Mouse (Mus musculus) gastrocnemius, postnatal 4 days (tissue): ENCODE measurements around the gene Etv3. TPM values are rescaled to one million over a fixed set of nuclear protein-coding genes. Genes with fewer than 3 reads are reported as not detected.

ENCODE experiments used
- DNase-seq, 2 experiments: peaks; one replicate each; pipeline ENCODE4 v3.0.0; 2021 to 2022; ENCODE audit warnings: low spot score in 2 of 2, mixed read lengths in 2 of 2
- total RNA-seq, 2 experiments: library from RNA; stranded (reverse); gene quantifications; 2 replicates each; pipeline ENCODE4 v1.2.3; 2021

Etv3 gene
- total RNA-seq, 2 experiments from 2014 or later = 14.3 to 15.3 TPM

DNA sequence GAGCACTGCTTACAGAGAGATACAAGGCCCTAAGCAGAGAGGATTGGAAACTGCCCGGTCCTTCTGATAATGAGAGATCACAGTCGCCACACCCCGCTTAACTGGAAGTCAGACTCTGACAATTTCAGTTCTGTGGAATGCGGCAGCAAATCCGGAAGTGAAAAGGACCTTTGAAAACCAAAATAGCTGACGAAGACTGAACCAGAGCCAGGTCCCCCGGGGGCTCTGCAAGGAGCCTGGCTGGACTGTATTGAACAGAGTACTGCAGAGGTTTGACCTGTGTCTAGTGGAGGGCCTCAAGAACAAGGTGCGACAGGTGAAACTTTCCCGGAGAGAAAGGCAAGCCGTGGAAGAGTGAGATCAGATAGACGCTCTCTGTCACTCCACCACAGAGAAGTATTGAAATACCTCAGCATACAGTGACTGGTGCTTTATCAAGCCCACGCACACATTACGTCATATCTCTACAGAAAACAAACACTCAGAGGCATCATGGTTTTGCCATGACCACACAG, 9.6 kb upstream of the Etv3 start:
- DNase-seq = no peak

- DNase-seq = no peak
Measured at GRCm38 (mm10) chr3:87518425-87518824, 6.8 kb upstream of the Etv3 start.

DNA sequence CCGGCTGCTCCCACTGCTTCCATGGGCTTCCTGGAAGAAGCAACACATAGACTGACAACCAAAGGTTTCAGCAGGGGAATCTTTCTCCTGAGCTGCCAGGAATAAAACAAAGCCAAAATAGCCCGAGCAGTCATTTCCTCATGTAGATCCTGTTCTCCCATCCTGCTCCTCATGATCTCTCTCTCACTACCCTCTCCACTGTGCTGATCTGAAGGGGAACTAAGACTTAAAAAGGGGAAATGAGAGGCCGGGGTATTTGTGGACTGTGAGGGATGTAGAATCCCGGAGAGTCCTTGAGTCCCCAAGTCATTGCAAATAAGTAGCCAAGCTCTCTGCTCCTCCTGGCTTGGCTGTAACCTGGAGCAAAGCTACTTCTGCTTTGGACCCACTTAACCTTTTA, 4.1 kb upstream of the Etv3 start:
- DNase-seq = no peak

GRCm38 (mm10) chr3:87521833-87522232, 3.4 kb upstream of the Etv3 start:
- no peak for DNase-seq

- DNase-seq = no peak
Measured at GRCm38 (mm10) chr3:87523701-87524100, 1.5 kb upstream of the Etv3 start.

DNA sequence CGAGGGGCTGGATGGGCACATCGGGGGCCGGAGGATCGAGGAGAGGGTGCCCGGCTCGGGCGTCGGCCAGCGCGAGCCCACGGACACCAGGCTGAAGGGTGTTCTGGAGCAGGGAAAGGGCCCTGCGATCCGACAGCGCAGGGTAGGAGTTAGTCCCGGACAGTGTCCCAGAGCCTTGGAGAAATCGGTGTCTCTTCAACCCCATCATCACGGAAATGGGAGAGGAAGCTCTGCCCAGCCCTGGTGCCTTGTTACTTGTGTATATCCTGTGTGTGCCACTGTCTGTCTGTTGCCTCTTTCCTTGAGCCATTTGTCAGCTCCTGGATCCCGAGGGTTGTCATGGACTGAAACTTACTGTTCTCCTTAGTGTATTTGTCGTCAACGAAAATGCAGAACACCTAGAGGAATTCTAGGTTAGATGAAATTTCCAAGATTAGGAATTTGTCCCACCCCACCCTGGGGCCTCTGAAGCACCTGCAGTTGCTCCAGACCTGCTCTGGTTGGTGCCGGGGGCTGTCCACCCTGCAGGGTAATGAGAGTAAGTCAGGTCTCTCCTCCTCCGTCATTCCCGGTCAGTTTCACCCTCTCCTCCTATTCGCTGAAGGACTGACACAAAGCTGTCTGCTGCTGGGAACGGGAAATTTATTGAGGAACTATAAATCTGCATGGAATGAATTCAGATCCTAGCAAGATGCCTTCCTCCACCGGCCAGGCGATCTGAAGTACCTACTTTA, 797 bp downstream of the Etv3 start:
- no peak for DNase-seq

- no peak for DNase-seq
Measured at GRCm38 (mm10) chr3:87527139-87527538, 1.9 kb downstream of the Etv3 start.

GRCm38 (mm10) chr3:87528021-87528420, 2.8 kb downstream of the Etv3 start:
- DNase-seq = no peak

DNA sequence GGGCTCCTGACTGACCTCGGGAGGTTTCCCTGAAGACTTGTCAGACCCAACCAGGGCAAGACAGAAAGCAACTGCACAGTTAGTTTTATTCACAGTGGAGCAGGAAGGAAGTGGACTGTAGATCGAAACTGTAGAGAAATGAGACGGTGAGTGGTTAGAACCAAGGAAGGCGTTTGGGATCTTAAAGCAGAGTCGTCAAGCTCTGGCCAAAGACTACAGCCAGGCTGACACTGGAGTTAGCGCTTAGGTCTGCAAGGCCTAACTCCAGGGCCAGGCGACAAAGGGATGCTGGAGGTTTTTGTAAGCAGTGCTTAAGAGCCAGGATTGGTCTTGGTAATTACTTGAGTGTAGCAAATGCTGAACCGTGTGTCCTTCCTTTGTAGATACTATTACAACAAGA, 3.6 kb downstream of the Etv3 start:
- no peak for DNase-seq

GRCm38 (mm10) chr3:87529568-87529967, 4.4 kb downstream of the Etv3 start:
- DNase-seq = no peak

- DNase-seq = no peak
Measured at GRCm38 (mm10) chr3:87530234-87530633, 5.0 kb downstream of the Etv3 start.

GRCm38 (mm10) chr3:87533667-87534378, 8.6 kb downstream of the Etv3 start:
- no peak for DNase-seq

GRCm38 (mm10) chr3:87538034-87538433, 12.8 kb downstream of the Etv3 start:
- DNase-seq = no peak

- DNase-seq = no peak
Measured at GRCm38 (mm10) chr3:87540028-87540675, 14.9 kb downstream of the Etv3 start.

DNA sequence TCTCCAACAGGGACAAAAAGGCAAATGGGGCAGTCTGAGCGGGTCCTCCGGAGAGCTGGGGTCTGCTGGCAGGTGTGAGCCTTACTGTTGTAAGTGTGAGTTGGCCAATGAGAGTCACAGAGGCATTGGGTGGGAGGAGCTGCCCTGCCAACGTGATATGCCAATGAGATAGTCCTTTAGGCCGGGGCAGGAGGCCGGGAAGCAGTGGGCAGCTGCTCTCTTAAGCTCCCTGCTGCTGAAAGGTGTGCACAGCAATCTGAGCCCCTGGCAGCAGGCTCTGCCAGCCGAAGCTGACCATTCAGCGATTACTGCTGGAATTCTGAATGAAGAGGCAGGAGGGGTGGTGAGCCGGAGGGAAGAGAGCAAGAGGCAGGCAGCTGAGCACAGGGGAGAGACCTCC, 15.5 kb downstream of the Etv3 start:
- no peak for DNase-seq

DNA sequence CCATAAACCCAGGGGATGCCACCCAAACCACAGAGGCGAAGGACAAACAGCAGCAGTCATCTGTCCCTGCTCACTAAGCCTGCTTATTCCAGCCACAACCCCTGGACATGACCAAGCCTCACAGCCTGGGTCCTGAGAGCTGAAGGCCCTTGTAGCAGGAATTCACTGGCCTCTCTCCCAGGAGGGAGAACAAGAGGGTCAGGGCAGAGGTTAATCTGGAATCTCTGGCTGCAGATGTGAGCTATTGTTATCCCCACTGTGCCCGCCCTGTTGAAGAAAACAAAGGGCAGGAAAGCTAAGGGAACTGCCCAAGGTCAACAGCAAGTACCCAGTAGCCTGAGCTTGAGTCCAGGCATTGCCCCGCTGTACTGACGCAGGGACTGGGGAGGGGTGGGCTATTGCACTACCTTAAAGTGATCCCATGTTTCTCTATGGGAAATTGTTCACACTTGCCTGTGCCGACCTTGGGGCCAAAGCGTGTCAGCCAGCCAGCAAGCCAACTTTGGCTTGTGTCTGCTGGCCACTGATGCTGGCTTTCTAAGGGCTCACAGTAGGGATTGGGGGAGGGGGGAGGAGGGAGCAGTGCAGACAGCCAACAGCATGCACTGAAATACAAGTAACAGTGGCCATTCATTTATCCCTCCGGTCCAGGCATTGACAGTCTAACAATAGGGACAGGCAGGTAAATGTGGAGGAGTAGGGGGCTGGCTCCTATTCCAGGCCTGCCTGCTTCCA, 17.4 kb downstream of the Etv3 start:
- no peak for DNase-seq

- no peak for DNase-seq
Measured at GRCm38 (mm10) chr3:87545554-87545953, 20.3 kb downstream of the Etv3 start.

DNA sequence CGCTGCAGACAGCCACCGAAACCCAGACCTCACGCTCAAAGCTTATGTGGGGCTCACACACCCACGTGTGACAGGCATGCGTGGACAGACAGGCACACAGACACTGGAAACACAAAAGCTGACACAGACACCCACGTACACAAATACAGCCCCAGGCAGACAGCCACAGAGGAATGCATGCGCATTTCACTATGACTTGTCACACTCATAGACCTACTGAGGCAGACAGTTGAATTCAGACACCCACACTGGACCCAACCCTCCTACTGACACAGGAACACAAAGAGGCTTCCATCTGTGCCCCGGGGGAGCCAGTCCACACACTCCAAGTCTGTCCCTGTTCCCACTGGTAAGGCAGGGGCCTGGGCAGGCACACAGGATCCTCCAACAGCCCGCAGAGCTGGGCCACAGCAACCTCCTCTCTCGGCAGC, 21.1 kb downstream of the Etv3 start:
- DNase-seq = no peak

- no peak for DNase-seq
Measured at GRCm38 (mm10) chr3:87549908-87550307, 24.7 kb downstream of the Etv3 start.

- DNase-seq = no peak
Measured at GRCm38 (mm10) chr3:87552327-87552726, 27.1 kb downstream of the Etv3 start.

- no peak for DNase-seq
Measured at GRCm38 (mm10) chr3:87553196-87553935, 28.2 kb downstream of the Etv3 start.
